Mouse (Mus musculus): ENCODE data around the gene Anapc11.

The Anapc11 gene

GRCm38 (mm10) chr11:120657301-120657700 lies 59.1 kb downstream of the Anapc11 start:
- DNase-seq (ENCODE audit: low spot score), result no peak

All from ovary, adult 18-20 months (tissue).